Mouse (Mus musculus) spleen, postnatal 14 days (tissue): ENCODE results near the gene Zscan4f.
"Not testable (repeated sequence)": the region's sequence is repeated elsewhere in the genome, so short reads cannot be mapped to it uniquely, and the experiment has no call there.

Experiments
- DNase-seq, 2 experiments: peaks; one replicate each; pipeline ENCODE4 v3.0.0; 2021 to 2022; ENCODE audit warnings: low spot score in 2 of 2

The Zscan4f gene

GRCm38 (mm10) chr7:11397615-11398014, at the start of gene Zscan4f:
Gene Zscan4f (plus strand): TSS chr7:11397915.
- not testable (repeated sequence) for DNase-seq

GRCm38 (mm10) chr7:11384641-11385040, 13.1 kb upstream of the Zscan4f start:
- not testable (repeated sequence) for DNase-seq
